Mouse (Mus musculus) megakaryocyte progenitor cell, adult 5-6 weeks (primary cell): ENCODE measurements around the gene 2010315B03Rik. TPM values are rescaled to one million over a fixed set of nuclear protein-coding genes. Genes with fewer than 3 reads are reported as not detected.
A peak's percentile ranks its signal among the peaks of the same experiment; 100 is the strongest.

ENCODE experiments used
- ATAC-seq: replicated peaks from 2 replicates; pipeline ENCODE4 v1.8.0; 2016; ENCODE audit warnings: mild to moderate bottlenecking, moderate TSS enrichment, inconsistent platforms; ENCODE audit not compliant: poor library complexity
- total RNA-seq, 2 experiments: library from RNA; stranded (forward) in 1 of 2; stranded (reverse) in 1 of 2; fragments of 157-497, 149-512 nt in 1 of 2; fragments of 200-1000 nt in 1 of 2; gene quantifications; 2 replicates each; pipeline versions ENCODE4 v1.2.3 to v1.2.4; 2015 to 2017

Gene 2010315B03Rik
- total RNA-seq (2015) (12.7 and 14.2 TPM in 2 replicates), total RNA-seq (2017) (12.0 and 16.8 TPM in 2 replicates)

- peak; percentile 99 for ATAC-seq
Observed at GRCm38 (mm10) chr9:124312171-124313142, at the start of gene 2010315B03Rik. Gene 2010315B03Rik (minus strand): TSS chr9:124312696.

- no peak for ATAC-seq
Observed at GRCm38 (mm10) chr9:124311502-124311901, 994 bp downstream of the 2010315B03Rik start.

- ATAC-seq, result 0 out of 2 replicates have a peak, but pooled peaks have one; percentile 44
Observed at GRCm38 (mm10) chr9:124288329-124288728, 24.2 kb downstream of the 2010315B03Rik start.

GRCm38 (mm10) chr9:124281912-124282686, 30.4 kb downstream of the 2010315B03Rik start:
- ATAC-seq, result peak; percentile 96

GRCm38 (mm10) chr9:124281448-124281791, 31.1 kb downstream of the 2010315B03Rik start:
- no peak for ATAC-seq

- ATAC-seq, result no peak
Observed at GRCm38 (mm10) chr9:124280576-124281447, 31.7 kb downstream of the 2010315B03Rik start.

GRCm38 (mm10) chr9:124279300-124279699, 33.2 kb downstream of the 2010315B03Rik start:
- no peak for ATAC-seq

GRCm38 (mm10) chr9:124275064-124275463, 37.4 kb downstream of the 2010315B03Rik start:
- peak; percentile 63 for ATAC-seq

- no peak for ATAC-seq
Observed at GRCm38 (mm10) chr9:124273172-124273571, 39.3 kb downstream of the 2010315B03Rik start.

- no peak for ATAC-seq
Observed at GRCm38 (mm10) chr9:124267929-124268328, 44.6 kb downstream of the 2010315B03Rik start.

- no peak for ATAC-seq
Observed at GRCm38 (mm10) chr9:124267493-124267892, 45.0 kb downstream of the 2010315B03Rik start.

- ATAC-seq, result no peak
Observed at GRCm38 (mm10) chr9:124262987-124263717, 49.3 kb downstream of the 2010315B03Rik start.

- ATAC-seq, result no peak
Observed at GRCm38 (mm10) chr9:124258067-124258556, 54.4 kb downstream of the 2010315B03Rik start.

GRCm38 (mm10) chr9:124257200-124258066, 55.1 kb downstream of the 2010315B03Rik start:
- peak; percentile 54 for ATAC-seq

GRCm38 (mm10) chr9:124256271-124257199, 56.0 kb downstream of the 2010315B03Rik start:
- ATAC-seq, result peak; percentile 61

- ATAC-seq, result peak; percentile 69
Observed at GRCm38 (mm10) chr9:124251438-124251837, 61.1 kb downstream of the 2010315B03Rik start.
